Mouse (Mus musculus): ENCODE results near the gene Atp13a3. TPM values are rescaled to one million over a fixed set of nuclear protein-coding genes. Genes with fewer than 3 reads are reported as not detected.

Atp13a3 gene
- polyA plus RNA-seq, 1 experiment from 2014 or later, result 28.3 TPM

- no peak overlapping the region for H3K9ac ChIP-seq (ENCODE audit: low read length)
- no peaks in the 10 kb centered on the region for H3K9me3 ChIP-seq (ENCODE audit: control insufficient read depth, low read length)
- no peaks in the 10 kb centered on the region for H3K27me3 ChIP-seq (replicated peaks; ENCODE audit: control insufficient read depth, insufficient read depth, low read length)
- no peaks in the 10 kb centered on the region for H3K36me3 ChIP-seq (ENCODE audit: control insufficient read depth, insufficient read depth, low read length)
- no peak overlapping the region for H3K4me2 ChIP-seq (ENCODE audit: low read length)
- WGBS, result 85% methylated on average over 4 of the region's 4 CpGs
- H3K27ac ChIP-seq (ENCODE audit: low read depth), result no peak overlapping the region
- H3K4me1 ChIP-seq (replicated peaks; ENCODE audit: control insufficient read depth, insufficient read depth, low read length), result no peaks in the 10 kb centered on the region
- DNase-seq (ENCODE audit: low spot score) (peak; percentile 52), ATAC-seq (replicated peaks; ENCODE audit: low FRiP score, low TSS enrichment, low read depth) (no peak)
- no peak overlapping the region for H3K4me3 ChIP-seq (ENCODE audit: low read depth, low read length)
Observed at GRCm38 (mm10) chr16:30441409-30441808, 35.6 kb upstream of the Atp13a3 start.

GRCm38 (mm10) chr16:30439841-30440240, 34.1 kb upstream of the Atp13a3 start:
- DNase-seq (ENCODE audit: low spot score), result peak; percentile 36

GRCm38 (mm10) chr16:30439411-30439810, 33.6 kb upstream of the Atp13a3 start:
- no peak for ATAC-seq (replicated peaks; ENCODE audit: low FRiP score, low TSS enrichment, low read depth)
- Histone ChIP-seq H3K9ac (ENCODE audit: low read length) (no peak overlapping the region), H3K9me3 (ENCODE audit: control insufficient read depth, low read length) (no peaks in the 10 kb centered on the region), H3K36me3 (ENCODE audit: control insufficient read depth, insufficient read depth, low read length) (no peaks in the 10 kb centered on the region), H3K4me2 (ENCODE audit: low read length) (no peak overlapping the region), H3K4me1 (replicated peaks; ENCODE audit: control insufficient read depth, insufficient read depth, low read length) (no peaks in the 10 kb centered on the region; the same call in 1 of the 2 replicates), H3K4me3 (ENCODE audit: low read depth, low read length) (no peak overlapping the region), H3K27me3 (replicated peaks; ENCODE audit: control insufficient read depth, insufficient read depth, low read length) (no peaks in the 10 kb centered on the region), H3K27ac (ENCODE audit: low read depth) (no peak overlapping the region)
- DNase-seq (ENCODE audit: low spot score), result no peak
- WGBS, result 63% methylated on average over 6 of the region's 6 CpGs

More at GRCm38 (mm10) chr16:30439841-30440240, 34.1 kb upstream of the Atp13a3 start:
- no peaks in the 10 kb centered on the region for H3K27me3 ChIP-seq (replicated peaks; ENCODE audit: control insufficient read depth, insufficient read depth, low read length)
- H3K4me2 ChIP-seq (ENCODE audit: low read length), result no peak overlapping the region
- no peak overlapping the region for H3K9ac ChIP-seq (ENCODE audit: low read length)
- no peak for ATAC-seq (replicated peaks; ENCODE audit: low FRiP score, low TSS enrichment, low read depth)
- no peaks in the 10 kb centered on the region for H3K9me3 ChIP-seq (ENCODE audit: control insufficient read depth, low read length)
- H3K36me3 ChIP-seq (ENCODE audit: control insufficient read depth, insufficient read depth, low read length), result no peaks in the 10 kb centered on the region
- 76% methylated on average over 5 of the region's 5 CpGs for WGBS
- no peak overlapping the region for H3K4me3 ChIP-seq (ENCODE audit: low read depth, low read length)
- H3K27ac ChIP-seq (ENCODE audit: low read depth), result no peak overlapping the region
- H3K4me1 ChIP-seq (replicated peaks; ENCODE audit: control insufficient read depth, insufficient read depth, low read length), result no peaks in the 10 kb centered on the region; the same call in 1 of the 2 replicates

GRCm38 (mm10) chr16:30436276-30436675, 30.5 kb upstream of the Atp13a3 start:
- ATAC-seq (replicated peaks; ENCODE audit: low FRiP score, low TSS enrichment, low read depth) (no peak), DNase-seq (ENCODE audit: low spot score) (no peak)
- WGBS, result 89% methylated on average over 7 of the region's 7 CpGs

GRCm38 (mm10) chr16:30435393-30435792, 29.6 kb upstream of the Atp13a3 start:
- H3K4me3 ChIP-seq (ENCODE audit: low read depth, low read length), result no peak overlapping the region
- H3K27me3 ChIP-seq (replicated peaks; ENCODE audit: control insufficient read depth, insufficient read depth, low read length), result no peaks in the 10 kb centered on the region
- no peak overlapping the region for H3K9ac ChIP-seq (ENCODE audit: low read length)
- H3K4me2 ChIP-seq (ENCODE audit: low read length), result no peak overlapping the region
- WGBS, result 49% methylated on average over 4 of the region's 4 CpGs
- no peaks in the 10 kb centered on the region for H3K36me3 ChIP-seq (ENCODE audit: control insufficient read depth, insufficient read depth, low read length)
- H3K27ac ChIP-seq (ENCODE audit: low read depth), result no peak overlapping the region
- no peak for ATAC-seq (replicated peaks; ENCODE audit: low FRiP score, low TSS enrichment, low read depth)
- no peak for DNase-seq (ENCODE audit: low spot score)
- no peaks in the 10 kb centered on the region; the same call in 1 of the 2 replicates for H3K4me1 ChIP-seq (replicated peaks; ENCODE audit: control insufficient read depth, insufficient read depth, low read length)
- H3K9me3 ChIP-seq (ENCODE audit: control insufficient read depth, low read length), result no peaks in the 10 kb centered on the region

More at GRCm38 (mm10) chr16:30436276-30436675, 30.5 kb upstream of the Atp13a3 start:
- Histone ChIP-seq H3K27me3 (replicated peaks; ENCODE audit: control insufficient read depth, insufficient read depth, low read length) (no peaks in the 10 kb centered on the region), H3K4me1 (replicated peaks; ENCODE audit: control insufficient read depth, insufficient read depth, low read length) (no peaks in the 10 kb centered on the region; the same call in 1 of the 2 replicates), H3K9me3 (ENCODE audit: control insufficient read depth, low read length) (no peaks in the 10 kb centered on the region), H3K9ac (ENCODE audit: low read length) (no peak overlapping the region), H3K27ac (ENCODE audit: low read depth) (no peak overlapping the region), H3K4me3 (ENCODE audit: low read depth, low read length) (no peak overlapping the region), H3K4me2 (ENCODE audit: low read length) (no peak overlapping the region), H3K36me3 (ENCODE audit: control insufficient read depth, insufficient read depth, low read length) (no peaks in the 10 kb centered on the region)

GRCm38 (mm10) chr16:30433148-30433547, 27.4 kb upstream of the Atp13a3 start:
- ATAC-seq (replicated peaks; ENCODE audit: low FRiP score, low TSS enrichment, low read depth) (no peak), DNase-seq (ENCODE audit: low spot score) (no peak)
- Histone ChIP-seq H3K4me1 (replicated peaks; ENCODE audit: control insufficient read depth, insufficient read depth, low read length) (no peaks in the 10 kb centered on the region; the same call in 1 of the 2 replicates), H3K36me3 (ENCODE audit: control insufficient read depth, insufficient read depth, low read length) (no peaks in the 10 kb centered on the region), H3K27me3 (replicated peaks; ENCODE audit: control insufficient read depth, insufficient read depth, low read length) (no peaks in the 10 kb centered on the region), H3K27ac (ENCODE audit: low read depth) (no peak overlapping the region), H3K4me2 (ENCODE audit: low read length) (no peak overlapping the region), H3K4me3 (ENCODE audit: low read depth, low read length) (no peak overlapping the region), H3K9ac (ENCODE audit: low read length) (no peak overlapping the region), H3K9me3 (ENCODE audit: control insufficient read depth, low read length) (no peaks in the 10 kb centered on the region)
- WGBS, result 84% methylated on average over 3 of the region's 3 CpGs

- no peaks in the 10 kb centered on the region for H3K27me3 ChIP-seq (replicated peaks; ENCODE audit: control insufficient read depth, insufficient read depth, low read length)
- H3K27ac ChIP-seq (ENCODE audit: low read depth), result no peak overlapping the region
- no peak overlapping the region for H3K4me2 ChIP-seq (ENCODE audit: low read length)
- DNase-seq (ENCODE audit: low spot score) (no peak), ATAC-seq (replicated peaks; ENCODE audit: low FRiP score, low TSS enrichment, low read depth) (no peak)
- no peak overlapping the region for H3K4me3 ChIP-seq (ENCODE audit: low read depth, low read length)
- no peaks in the 10 kb centered on the region for H3K36me3 ChIP-seq (ENCODE audit: control insufficient read depth, insufficient read depth, low read length)
- WGBS, result 86% methylated on average over 2 of the region's 2 CpGs
- H3K4me1 ChIP-seq (replicated peaks; ENCODE audit: control insufficient read depth, insufficient read depth, low read length), result no peaks in the 10 kb centered on the region; the same call in 1 of the 2 replicates
- H3K9me3 ChIP-seq (ENCODE audit: control insufficient read depth, low read length), result no peaks in the 10 kb centered on the region
- H3K9ac ChIP-seq (ENCODE audit: low read length), result no peak overlapping the region
Observed at GRCm38 (mm10) chr16:30432111-30432510, 26.3 kb upstream of the Atp13a3 start.

GRCm38 (mm10) chr16:30430512-30431088, 24.8 kb upstream of the Atp13a3 start:
- H3K27ac ChIP-seq (ENCODE audit: low read depth), result no peak overlapping the region
- ATAC-seq (replicated peaks; ENCODE audit: low FRiP score, low TSS enrichment, low read depth), result peak; percentile 78
- 82% methylated on average over 2 of the region's 2 CpGs for WGBS

GRCm38 (mm10) chr16:30428753-30429260, 23.0 kb upstream of the Atp13a3 start:
- Histone ChIP-seq H3K9me3 (ENCODE audit: control insufficient read depth, low read length) (no peaks in the 10 kb centered on the region), H3K4me3 (ENCODE audit: low read depth, low read length) (no peak overlapping the region), H3K9ac (ENCODE audit: low read length) (no peak overlapping the region), H3K36me3 (ENCODE audit: control insufficient read depth, insufficient read depth, low read length) (no peaks in the 10 kb centered on the region), H3K4me2 (ENCODE audit: low read length) (no peak overlapping the region), H3K27me3 (replicated peaks; ENCODE audit: control insufficient read depth, insufficient read depth, low read length) (no peaks in the 10 kb centered on the region), H3K4me1 (replicated peaks; ENCODE audit: control insufficient read depth, insufficient read depth, low read length) (no peaks in the 10 kb centered on the region), H3K27ac (ENCODE audit: low read depth) (no peak overlapping the region)
- DNase-seq (ENCODE audit: low spot score) (no peak), ATAC-seq (replicated peaks; ENCODE audit: low FRiP score, low TSS enrichment, low read depth) (no peak)
- WGBS, result 60% methylated on average over 4 of the region's 4 CpGs

More at GRCm38 (mm10) chr16:30430512-30431088, 24.8 kb upstream of the Atp13a3 start:
- Histone ChIP-seq H3K9me3 (ENCODE audit: control insufficient read depth, low read length) (no peaks in the 10 kb centered on the region), H3K27me3 (replicated peaks; ENCODE audit: control insufficient read depth, insufficient read depth, low read length) (no peaks in the 10 kb centered on the region), H3K4me3 (ENCODE audit: low read depth, low read length) (no peak overlapping the region), H3K36me3 (ENCODE audit: control insufficient read depth, insufficient read depth, low read length) (no peaks in the 10 kb centered on the region), H3K4me2 (ENCODE audit: low read length) (no peak overlapping the region), H3K4me1 (replicated peaks; ENCODE audit: control insufficient read depth, insufficient read depth, low read length) (no peaks in the 10 kb centered on the region; the same call in 1 of the 2 replicates), H3K9ac (ENCODE audit: low read length) (no peak overlapping the region)
- DNase-seq (ENCODE audit: low spot score), result no peak
